Mouse (Mus musculus): ENCODE data around the gene Accsl. TPM values are rescaled to one million over a fixed set of nuclear protein-coding genes. Genes with fewer than 3 reads are reported as not detected.
A peak's percentile ranks its signal among the peaks of the same experiment; 100 is the strongest.

Gene Accsl
- total and polyA plus RNA-seq, 2 experiments from 2014 or later, result 0.08 TPM; not detected in 1

DNA sequence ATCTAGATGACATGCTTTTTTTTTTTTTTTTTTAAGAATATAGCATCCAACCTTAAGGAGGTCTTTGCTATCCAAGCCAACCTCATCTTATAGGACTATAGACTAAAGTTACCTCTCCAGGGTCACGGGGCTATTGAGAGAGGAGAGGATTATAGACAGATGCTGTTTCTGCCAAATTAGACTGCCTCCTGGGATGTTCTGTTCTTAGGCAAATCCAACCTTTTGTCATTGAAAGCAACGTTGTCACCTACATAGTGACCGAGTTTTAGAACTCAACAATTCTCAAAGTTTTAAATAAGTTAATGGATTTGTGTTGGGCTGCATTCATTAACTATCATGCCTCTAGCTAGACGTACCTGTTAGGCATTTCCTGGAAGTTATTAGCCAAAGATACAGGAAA is 5.7 kb downstream of the Accsl start:
- H3K36me3 ChIP-seq (replicated peaks; ENCODE audit: control insufficient read depth, insufficient read depth, low read length), result no peaks in the 10 kb centered on the region
- no peak for TF ChIP-seq CTCF (IDR thresholded peaks at IDR 0.05; ENCODE audit: low read depth)
- no peak for TF ChIP-seq EP300 (IDR thresholded peaks at IDR 0.05; ENCODE audit: low read depth)
- no peaks in the 10 kb centered on the region for H3K9me3 ChIP-seq (replicated peaks; ENCODE audit: control insufficient read depth, low read length)
- H3K4me3 ChIP-seq (ENCODE audit: low read depth, low read length), result no peak overlapping the region
- H3K27me3 ChIP-seq (ENCODE audit: control insufficient read depth, insufficient read depth, low read length), result no peaks in the 10 kb centered on the region
- WGBS, result 70% methylated on average over 4 of the region's 4 CpGs
- H3K4me2 ChIP-seq (ENCODE audit: low read depth, low read length), result no peak overlapping the region
- no peaks in the 10 kb centered on the region for H3K4me1 ChIP-seq (ENCODE audit: control insufficient read depth, insufficient read depth)
- ATAC-seq (ENCODE audit: insufficient read depth, low read depth) (no peak), DNase-seq (ENCODE audit: low spot score) (no peak)
- H3K9ac ChIP-seq (replicated peaks; ENCODE audit: low read depth, low read length), result no peak overlapping the region
- H3K27ac ChIP-seq (ENCODE audit: low read depth), result no peak overlapping the region

DNA sequence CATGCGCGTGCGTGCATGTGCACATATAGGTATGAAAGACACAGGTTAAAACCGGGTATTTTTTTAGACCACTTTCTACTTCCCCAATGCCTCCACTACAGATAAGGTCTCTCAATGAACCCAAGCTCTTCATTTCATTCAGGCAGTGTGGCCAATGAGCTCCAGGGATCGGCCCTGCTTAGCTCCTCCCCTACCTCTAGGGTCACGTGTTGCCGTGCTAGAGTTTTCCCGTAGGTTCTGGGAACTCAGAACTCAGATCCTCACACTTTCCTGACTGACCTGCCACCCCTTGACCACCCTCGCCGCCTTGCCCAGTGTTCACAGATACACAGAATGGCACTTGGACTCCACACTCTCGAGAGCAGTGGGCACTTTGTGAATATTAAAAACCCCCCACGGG is 10.1 kb downstream of the Accsl start:
- Histone ChIP-seq H3K27ac (ENCODE audit: low read depth) (no peak overlapping the region), H3K9ac (replicated peaks; ENCODE audit: low read depth, low read length) (no peak overlapping the region), H3K36me3 (replicated peaks; ENCODE audit: control insufficient read depth, insufficient read depth, low read length) (no peaks in the 10 kb centered on the region), H3K4me1 (ENCODE audit: control insufficient read depth, insufficient read depth) (no peaks in the 10 kb centered on the region), H3K9me3 (replicated peaks; ENCODE audit: control insufficient read depth, low read length) (no peaks in the 10 kb centered on the region), H3K27me3 (ENCODE audit: control insufficient read depth, insufficient read depth, low read length) (no peaks in the 10 kb centered on the region), H3K4me2 (ENCODE audit: low read depth, low read length) (no peak overlapping the region), H3K4me3 (ENCODE audit: low read depth, low read length) (no peak overlapping the region)
- TF ChIP-seq CTCF (IDR thresholded peaks at IDR 0.05; ENCODE audit: low read depth), result no peak
- TF ChIP-seq EP300 (IDR thresholded peaks at IDR 0.05; ENCODE audit: low read depth), result no peak
- ATAC-seq (ENCODE audit: insufficient read depth, low read depth) (no peak), DNase-seq (ENCODE audit: low spot score) (no peak)
- 64% methylated on average over 12 of the region's 12 CpGs for WGBS

DNA sequence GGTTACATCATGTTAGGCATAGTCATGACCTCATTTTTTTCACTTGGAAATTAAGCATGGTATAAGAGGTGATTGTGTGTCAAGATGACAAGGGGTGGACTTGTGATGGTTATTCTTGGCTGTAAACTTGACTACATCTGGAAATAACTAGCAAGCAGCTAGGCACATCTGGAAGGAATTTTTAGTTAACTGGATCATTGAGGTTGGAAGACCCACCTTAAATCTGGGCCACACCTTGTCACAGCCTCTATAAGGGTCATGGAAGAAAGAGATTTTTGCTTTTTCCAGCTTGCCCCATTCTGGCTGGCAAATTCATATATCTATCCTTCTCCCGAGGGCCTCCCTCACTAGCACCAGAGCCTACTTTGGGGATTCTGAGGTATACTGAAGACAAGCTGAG is 17.7 kb downstream of the Accsl start:
- Histone ChIP-seq H3K27ac (ENCODE audit: low read depth) (no peak overlapping the region), H3K4me2 (ENCODE audit: low read depth, low read length) (no peak overlapping the region), H3K9me3 (replicated peaks; ENCODE audit: control insufficient read depth, low read length) (no peaks in the 10 kb centered on the region), H3K27me3 (ENCODE audit: control insufficient read depth, insufficient read depth, low read length) (no peaks in the 10 kb centered on the region), H3K4me1 (ENCODE audit: control insufficient read depth, insufficient read depth) (peaks cover 7% of the 10 kb centered on the region; the same call in 1 of the 2 replicates), H3K9ac (replicated peaks; ENCODE audit: low read depth, low read length) (no peak overlapping the region), H3K36me3 (replicated peaks; ENCODE audit: control insufficient read depth, insufficient read depth, low read length) (0 out of 2 replicates have a peak, but pooled peaks cover 7% of the 10 kb centered on the region), H3K4me3 (ENCODE audit: low read depth, low read length) (no peak overlapping the region)
- no peak for ATAC-seq (ENCODE audit: insufficient read depth, low read depth)
- no peak for DNase-seq (ENCODE audit: low spot score)
- no peak for TF ChIP-seq EP300 (IDR thresholded peaks at IDR 0.05; ENCODE audit: low read depth)
- no peak for TF ChIP-seq CTCF (IDR thresholded peaks at IDR 0.05; ENCODE audit: low read depth)
- 70% methylated on average over 1 of the region's 1 CpGs for WGBS

DNA sequence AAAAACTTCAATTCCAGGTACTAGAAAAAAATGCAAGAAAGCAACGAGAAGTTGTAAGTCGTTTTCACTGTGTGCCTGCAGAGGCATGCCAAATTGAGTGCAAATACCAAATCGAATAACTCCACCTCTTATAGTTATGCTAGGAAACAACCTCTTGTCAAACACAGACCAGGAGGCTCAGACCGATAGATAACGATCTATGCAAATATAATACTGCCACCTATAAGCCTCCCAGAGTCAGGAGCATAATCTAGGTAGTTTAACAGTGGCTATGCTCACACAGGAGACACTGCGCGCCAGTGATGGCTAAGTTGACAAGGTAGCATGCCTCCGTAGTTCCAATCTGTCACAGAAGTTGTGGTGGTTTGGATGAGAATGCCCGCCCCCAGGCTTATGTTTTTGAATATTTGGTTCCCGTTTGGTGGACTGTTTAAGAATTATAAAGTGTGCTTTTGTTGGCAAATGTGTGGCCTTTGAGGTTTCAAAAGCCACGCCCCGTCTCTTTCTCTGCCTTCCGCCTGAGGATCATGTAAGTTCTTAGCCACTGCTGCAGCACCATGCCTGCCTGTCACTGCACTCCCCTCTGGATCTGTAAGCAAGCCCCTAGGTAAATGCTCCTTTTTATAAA is 18.5 kb downstream of the Accsl start:
- H3K4me1 ChIP-seq (ENCODE audit: control insufficient read depth, insufficient read depth), result peaks cover 7% of the 10 kb centered on the region; the same call in 1 of the 2 replicates
- H3K27ac ChIP-seq (ENCODE audit: low read depth), result no peak overlapping the region
- H3K36me3 ChIP-seq (replicated peaks; ENCODE audit: control insufficient read depth, insufficient read depth, low read length), result peaks cover 14% of the 10 kb centered on the region; the same call in 1 of the 2 replicates
- no peaks in the 10 kb centered on the region for H3K27me3 ChIP-seq (ENCODE audit: control insufficient read depth, insufficient read depth, low read length)
- H3K4me2 ChIP-seq (ENCODE audit: low read depth, low read length), result peak overlapping the region; percentile 73
- H3K4me3 ChIP-seq (ENCODE audit: low read depth, low read length), result peak overlapping the region; percentile 62; the same call in 1 of the 2 replicates
- 41% methylated on average over 13 of the region's 13 CpGs for WGBS
- no peaks in the 10 kb centered on the region for H3K9me3 ChIP-seq (replicated peaks; ENCODE audit: control insufficient read depth, low read length)
- no peak for TF ChIP-seq CTCF (IDR thresholded peaks at IDR 0.05; ENCODE audit: low read depth)
- TF ChIP-seq EP300 (IDR thresholded peaks at IDR 0.05; ENCODE audit: low read depth), result no peak
- DNase-seq (ENCODE audit: low spot score) (no peak), ATAC-seq (ENCODE audit: insufficient read depth, low read depth) (no peak)
- H3K9ac ChIP-seq (replicated peaks; ENCODE audit: low read depth, low read length), result no peak overlapping the region

DNA sequence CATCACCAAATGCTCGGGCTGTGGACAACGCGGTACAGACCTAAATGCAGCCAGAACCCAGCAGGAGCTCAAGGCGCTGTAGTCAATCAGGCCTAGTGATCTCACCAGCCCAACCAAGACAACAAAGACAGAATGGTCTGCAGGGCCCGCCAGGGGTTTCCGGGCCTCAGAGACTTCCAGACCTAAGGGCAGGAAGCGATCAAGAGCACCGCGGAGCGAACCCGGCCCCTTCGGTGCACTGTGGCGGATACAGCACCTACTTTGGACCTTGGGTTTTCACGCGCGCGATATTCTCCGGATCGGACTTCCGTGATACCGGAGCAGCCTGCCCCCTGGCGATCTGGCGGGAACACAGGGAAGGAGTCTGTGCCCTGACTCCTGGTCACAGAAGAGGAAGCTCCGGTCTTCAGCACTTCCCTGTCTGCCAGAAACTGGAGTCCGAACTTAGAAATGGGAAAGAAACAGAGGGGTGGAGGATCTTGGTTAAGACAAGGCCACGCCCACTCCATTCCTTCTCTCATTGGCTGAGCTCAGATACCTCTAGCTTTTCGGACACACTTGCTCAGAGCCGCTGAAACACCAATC is 19.4 kb downstream of the Accsl start, which contains the start of gene Accs:
Gene Accs (minus strand): TSS at position 439 of the 585 bp plus-strand sequence.
- ATAC-seq (ENCODE audit: insufficient read depth, low read depth), result peak; percentile 78
- H3K27me3 ChIP-seq (ENCODE audit: control insufficient read depth, insufficient read depth, low read length), result no peaks in the 10 kb centered on the region
- H3K4me2 ChIP-seq (ENCODE audit: low read depth, low read length), result peak within 1 kb of the TSS; percentile 73
- peaks cover 19% of the 10 kb centered on the region for H3K36me3 ChIP-seq (replicated peaks; ENCODE audit: control insufficient read depth, insufficient read depth, low read length)
- no peaks in the 10 kb centered on the region for H3K9me3 ChIP-seq (replicated peaks; ENCODE audit: control insufficient read depth, low read length)
- H3K27ac ChIP-seq (ENCODE audit: low read depth), result peak within 1 kb of the TSS; percentile 77
- peak within 1 kb of the TSS; percentile 62 for H3K4me3 ChIP-seq (ENCODE audit: low read depth, low read length)
- TF ChIP-seq CTCF (IDR thresholded peaks at IDR 0.05; ENCODE audit: low read depth) (peak; percentile 36), EP300 (IDR thresholded peaks at IDR 0.05; ENCODE audit: low read depth) (no peak)
- peaks cover 7% of the 10 kb centered on the region; the same call in 1 of the 2 replicates for H3K4me1 ChIP-seq (ENCODE audit: control insufficient read depth, insufficient read depth)
- peak within 1 kb of the TSS; percentile 60 for H3K9ac ChIP-seq (replicated peaks; ENCODE audit: low read depth, low read length)
- under 1% methylated on average over 28 of the region's 28 CpGs for WGBS
- DNase-seq (ENCODE audit: low spot score), result peak; percentile 87

Data from heart, postnatal 0 days (tissue).